Mouse (Mus musculus): ENCODE results near the gene Socs4. TPM values are rescaled to one million over a fixed set of nuclear protein-coding genes. Genes with fewer than 3 reads are reported as not detected.

Socs4 gene
- polyA plus RNA-seq, 1 experiment from 2014 or later, result 5.8 TPM

DNA sequence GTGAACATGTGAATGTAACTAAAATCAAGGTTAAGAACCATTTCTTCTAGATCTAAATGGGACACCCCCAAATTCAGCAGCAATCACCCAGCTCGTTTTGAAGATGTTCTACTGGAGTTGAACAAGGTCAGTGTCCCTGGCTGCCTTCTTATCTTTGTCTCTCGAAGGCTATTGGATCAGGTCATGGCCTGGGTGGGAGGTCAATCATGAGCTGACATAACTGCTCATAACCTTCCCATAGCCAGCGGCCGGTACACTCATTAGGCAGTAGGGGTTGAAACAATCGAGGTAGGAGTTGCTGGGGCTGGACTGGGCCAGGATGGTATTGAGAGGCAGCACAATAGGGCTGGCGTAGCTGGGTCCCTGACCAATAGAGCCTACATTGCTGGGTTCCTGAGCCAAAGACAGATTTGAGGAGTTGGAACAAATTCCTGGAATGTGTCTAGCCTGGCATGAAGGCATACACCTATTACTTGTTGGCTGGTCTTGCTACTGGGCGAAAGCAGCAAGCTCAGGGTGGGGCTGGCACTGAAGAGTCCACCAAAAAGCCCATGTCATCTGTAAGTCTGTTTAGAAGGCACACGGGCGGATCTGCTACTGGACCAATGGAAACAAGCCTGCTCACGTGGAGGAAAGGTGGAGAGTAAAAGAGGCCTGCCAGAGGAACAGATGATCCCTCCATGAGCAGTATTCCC lies 63.6 kb downstream of the Socs4 start:
- H3K4me2 ChIP-seq, result no peak overlapping the region
- no peak overlapping the region for H3K4me3 ChIP-seq (ENCODE audit: low read depth, low read length)
- WGBS, result 85% methylated on average over 10 of the region's 10 CpGs
- no peaks in the 10 kb centered on the region for H3K4me1 ChIP-seq (ENCODE audit: control insufficient read depth, insufficient read depth, low read length)
- no peaks in the 10 kb centered on the region for H3K36me3 ChIP-seq (ENCODE audit: control insufficient read depth, insufficient read depth, low read length)
- ATAC-seq (ENCODE audit: low FRiP score) (no peak), DNase-seq (ENCODE audit: low spot score, missing footprints) (no peak)
- no peak overlapping the region for H3K9ac ChIP-seq (ENCODE audit: low read length)
- no peaks in the 10 kb centered on the region for H3K9me3 ChIP-seq (ENCODE audit: control insufficient read depth, low read length)
- no peaks in the 10 kb centered on the region for H3K27me3 ChIP-seq (ENCODE audit: control insufficient read depth, insufficient read depth, low read length)
- no peak overlapping the region for H3K27ac ChIP-seq (ENCODE audit: low read depth, low read length)

DNA sequence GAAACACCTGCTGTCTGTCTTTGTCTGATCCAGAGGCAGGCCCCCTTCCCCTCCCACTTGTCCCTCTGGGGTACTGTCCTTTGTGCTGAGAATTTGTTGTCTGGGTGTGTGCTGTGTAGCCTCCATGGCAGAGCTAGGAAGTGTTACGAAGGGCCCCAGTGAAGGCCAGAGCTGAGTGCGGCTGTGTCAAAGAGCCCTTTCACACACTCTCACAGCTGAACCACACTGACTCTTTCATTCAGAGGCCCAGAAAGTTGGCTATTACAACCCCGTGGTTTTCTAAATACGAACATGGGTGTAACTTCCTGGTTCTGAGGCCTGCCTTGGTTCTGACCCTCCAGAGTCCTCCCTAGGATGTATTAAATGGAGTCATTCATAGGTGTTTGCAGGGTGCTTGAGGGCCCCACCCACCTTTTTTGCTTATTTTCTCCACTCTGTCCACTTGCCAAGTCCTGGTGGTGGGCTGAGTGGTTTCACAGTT lies 65.1 kb downstream of the Socs4 start:
- Histone ChIP-seq H3K4me3 (ENCODE audit: low read depth, low read length) (no peak overlapping the region), H3K27ac (ENCODE audit: low read depth, low read length) (0 out of 2 replicates have a peak overlapping the region, but pooled peaks have one; percentile 5), H3K9ac (ENCODE audit: low read length) (no peak overlapping the region), H3K4me2 (no peak overlapping the region), H3K9me3 (ENCODE audit: control insufficient read depth, low read length) (no peaks in the 10 kb centered on the region), H3K36me3 (ENCODE audit: control insufficient read depth, insufficient read depth, low read length) (no peaks in the 10 kb centered on the region), H3K4me1 (ENCODE audit: control insufficient read depth, insufficient read depth, low read length) (no peaks in the 10 kb centered on the region), H3K27me3 (ENCODE audit: control insufficient read depth, insufficient read depth, low read length) (no peaks in the 10 kb centered on the region)
- DNase-seq (ENCODE audit: low spot score, missing footprints), result no peak
- 66% methylated on average over 4 of the region's 4 CpGs for WGBS
- ATAC-seq (ENCODE audit: low FRiP score), result no peak

Other genes starting within 250 kb of the Socs4 start
- gene Gch1, start 87.5 kb upstream of the Socs4 start, polyA plus RNA-seq (2014; fragmentation: Nextera tagmentation; extraction: Ambion mirVana), result 2.1 and 2.9 TPM in 2 replicates
- 47.3 and 48.1 TPM in 2 replicates for gene Wdhd1, start 74 bp upstream of the Socs4 start, polyA plus RNA-seq (2014; fragmentation: Nextera tagmentation; extraction: Ambion mirVana)
- 91.0 and 97.6 TPM in 2 replicates for gene Mapk1ip1l, start 21.3 kb downstream of the Socs4 start, polyA plus RNA-seq (2014; fragmentation: Nextera tagmentation; extraction: Ambion mirVana)
- gene Lgals3, start 90.8 kb downstream of the Socs4 start, polyA plus RNA-seq (2014; fragmentation: Nextera tagmentation; extraction: Ambion mirVana), result 0.33 and 0.81 TPM in 2 replicates
- 61.2 and 69.4 TPM in 2 replicates for gene Dlgap5, start 141.5 kb downstream of the Socs4 start, polyA plus RNA-seq (2014; fragmentation: Nextera tagmentation; extraction: Ambion mirVana)
- 20.2 and 24.0 TPM in 2 replicates for gene Fbxo34, start 173.5 kb downstream of the Socs4 start, polyA plus RNA-seq (2014; fragmentation: Nextera tagmentation; extraction: Ambion mirVana)

Measured in midbrain, embryonic 11.5 days (tissue).